Mouse (Mus musculus) erythroblast, embryonic 14.5 days (primary cell): ENCODE results near the gene Vezt.

ENCODE experiments used
- GATA1 ChIP-seq: IDR thresholded peaks from 2 replicates; pipeline ENCODE4 v1.6.1; 2012; ENCODE audit warnings: low read length, inconsistent platforms, mixed read lengths
- TAL1 ChIP-seq: IDR thresholded peaks from 3 replicates; pipeline ENCODE4 v1.6.1; 2012; ENCODE audit warnings: low read length, inconsistent platforms, mixed read lengths

GRCm38 (mm10) chr10:93950991-93951390, 84.6 kb downstream of the Vezt start:
- TF ChIP-seq TAL1: no peak
- no peak for TF ChIP-seq GATA1
